8 mouse cellular contexts compared by ENCODE assay signal in the genomic region with DNA sequence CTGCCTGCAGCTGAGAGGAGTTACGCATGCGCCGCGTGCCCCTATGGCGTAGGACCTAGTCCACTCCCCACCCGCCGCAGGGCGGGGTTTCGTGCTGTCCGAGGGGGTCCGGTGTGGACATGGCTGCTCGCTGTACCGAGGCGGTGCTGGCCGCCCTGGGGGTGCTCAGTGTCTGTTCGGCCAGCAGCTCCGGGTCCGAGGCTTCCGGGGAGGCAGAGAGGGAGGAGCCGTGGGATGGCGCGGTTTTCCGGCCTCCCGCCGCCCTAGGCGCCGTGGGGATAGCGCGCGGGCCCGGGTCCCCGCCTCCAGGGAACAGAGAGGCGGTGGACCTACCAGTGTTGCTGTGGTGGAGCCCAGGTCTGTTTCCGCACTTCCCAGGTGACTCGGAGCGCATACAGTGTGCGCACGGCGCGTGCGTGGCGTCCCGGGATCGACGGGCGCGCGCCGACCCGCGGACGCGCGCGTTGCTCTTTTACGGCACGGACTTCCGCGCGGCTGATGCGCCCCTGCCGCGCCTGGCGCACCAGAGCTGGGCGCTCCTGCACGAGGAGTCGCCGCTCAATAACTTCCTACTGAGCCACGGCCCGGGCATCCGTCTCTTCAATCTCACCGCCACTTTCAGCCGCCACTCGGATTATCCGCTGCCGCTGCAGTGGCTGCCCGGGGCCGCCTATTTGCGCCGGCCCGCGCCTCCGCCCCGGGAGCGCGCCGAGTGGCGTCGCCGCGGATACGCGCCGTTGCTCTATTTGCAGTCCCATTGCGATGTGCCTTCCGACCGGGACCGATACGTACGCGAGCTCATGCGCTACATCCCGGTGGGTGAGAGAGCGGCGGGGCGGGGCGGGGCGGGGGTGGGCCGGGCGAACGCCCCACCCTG. TPM values are rescaled to one million over a fixed set of nuclear protein-coding genes. Genes with fewer than 3 reads are reported as not detected.
A peak's percentile ranks its signal among the peaks of the same experiment; 100 is the strongest.
DNase-seq lines count a peak whose midpoint lies in the region; ATAC-seq lines count a peak whose summit lies in the region.

TSS of gene Fut11 (plus strand) at position 85 of the 877 bp plus-strand sequence.

- H3K9ac ChIP-seq in intestine, embryonic 16.5 days (ENCODE audit: low read depth, low read length): peak within 1 kb of the TSS; percentile 95

- H3K27me3 ChIP-seq in intestine, embryonic 16.5 days (replicated peaks; ENCODE audit: control insufficient read depth, insufficient read depth, low read length): no peaks in the 10 kb centered on the region
- H3K27me3 ChIP-seq in midbrain, embryonic 10.5 days (ENCODE audit: low read depth, poor library complexity, severe bottlenecking): no peaks in the 10 kb centered on the region

- intact Hi-C loops in left cerebral cortex, postnatal 36 days (cut with DNase I): no loop called here

- ATAC-seq in intestine, embryonic 16.5 days: peak; percentile 93

- peak within 1 kb of the TSS; percentile 99 for H3K27ac ChIP-seq in intestine, embryonic 16.5 days (ENCODE audit: low read length)
- peak within 1 kb of the TSS; percentile 93 for H3K27ac ChIP-seq in midbrain, embryonic 10.5 days (replicated peaks)

- H3K9me3 ChIP-seq in intestine, embryonic 16.5 days (ENCODE audit: control insufficient read depth, low read length): no peaks in the 10 kb centered on the region
- no peaks in the 10 kb centered on the region for H3K9me3 ChIP-seq in midbrain, embryonic 10.5 days (replicated peaks)

- peak; percentile 85 for DNase-seq in adrenal gland, adult 8-10 months
- DNase-seq in embryo, embryonic 11.5 days (ENCODE audit: low read depth, low spot score): peak; percentile 74
- peak; percentile 83 to 92 for DNase-seq in gastrocnemius, postnatal 4 days (ENCODE audit: low spot score in 2 of 2)
- DNase-seq in left cerebral cortex, postnatal 36 days (ENCODE audit: low spot score in 2 of 2): peak; percentile 81 to 87
- DNase-seq in midbrain, embryonic 10.5 days (ENCODE audit: low spot score): peak; percentile 88
- peak; percentile 74 to 81 for DNase-seq in right cerebral cortex, postnatal 36 days (ENCODE audit: low spot score in 2 of 2)
- DNase-seq in urinary bladder, postnatal 4 days (ENCODE audit: low spot score in 2 of 2): peak; percentile 87 to 88

- peaks cover 24% of the 10 kb centered on the region for H3K4me1 ChIP-seq in intestine, embryonic 16.5 days (ENCODE audit: control insufficient read depth, insufficient read depth, low read length)
- peaks cover 42% of the 10 kb centered on the region for H3K4me1 ChIP-seq in midbrain, embryonic 10.5 days

- peak within 1 kb of the TSS; percentile 84 for H3K4me2 ChIP-seq in intestine, embryonic 16.5 days (ENCODE audit: low read depth, low read length)

- WGBS in intestine, embryonic 16.5 days: under 1% methylated on average over 111 of the region's 111 CpGs
- WGBS in midbrain, embryonic 10.5 days: under 1% methylated on average over 111 of the region's 111 CpGs

- peak within 1 kb of the TSS; percentile 82 for H3K4me3 ChIP-seq in intestine, embryonic 16.5 days (ENCODE audit: low read length)
- H3K4me3 ChIP-seq in midbrain, embryonic 10.5 days: peak within 1 kb of the TSS; percentile 73

- peaks cover 16% of the 10 kb centered on the region for H3K36me3 ChIP-seq in intestine, embryonic 16.5 days (ENCODE audit: control insufficient read depth, insufficient read depth, low read length)
- peaks cover 67% of the 10 kb centered on the region for H3K36me3 ChIP-seq in midbrain, embryonic 10.5 days

RNA-seq across cellular contexts. Expression of gene Fut11, which starts in this region (rescaled TPM):
- total RNA-seq in adrenal gland, adult 8-10 months (2022): 10 to 100 TPM; 18.7 to 22.5 (median 21.3) TPM
- total RNA-seq in gastrocnemius, postnatal 4 days (2021): 10 to 100 TPM; 16.0 to 16.4 TPM
- polyA plus RNA-seq in intestine, embryonic 16.5 days (2015; fragmentation: Nextera tagmentation; extraction: Ambion mirVana): 15.0 and 16.0 TPM in 2 replicates
- 10 to 100 TPM; 16.7 to 18.7 TPM for total RNA-seq in left cerebral cortex, postnatal 36 days (2021)
- 18.3 and 21.4 TPM in 2 replicates for polyA plus RNA-seq in midbrain, embryonic 10.5 days (2016; fragmentation: Nextera tagmentation; extraction: Ambion mirVana)

Comparison
In these comparisons a context has a peak if more than half of its experiments do, and no peak if none do; other contexts are left out.
1. Peak in every context shown above with its lines: DNase-seq, ATAC-seq, H3K4me3 ChIP-seq and H3K27ac ChIP-seq.